Mouse (Mus musculus): Measurements from ENCODE around the gene Clcnkb.

Gene Clcnkb

GRCm38 (mm10) chr4:141433191-141433590 lies 17.4 kb upstream of the Clcnkb start:
- DNase-seq (ENCODE audit: low spot score): no peak

DNA sequence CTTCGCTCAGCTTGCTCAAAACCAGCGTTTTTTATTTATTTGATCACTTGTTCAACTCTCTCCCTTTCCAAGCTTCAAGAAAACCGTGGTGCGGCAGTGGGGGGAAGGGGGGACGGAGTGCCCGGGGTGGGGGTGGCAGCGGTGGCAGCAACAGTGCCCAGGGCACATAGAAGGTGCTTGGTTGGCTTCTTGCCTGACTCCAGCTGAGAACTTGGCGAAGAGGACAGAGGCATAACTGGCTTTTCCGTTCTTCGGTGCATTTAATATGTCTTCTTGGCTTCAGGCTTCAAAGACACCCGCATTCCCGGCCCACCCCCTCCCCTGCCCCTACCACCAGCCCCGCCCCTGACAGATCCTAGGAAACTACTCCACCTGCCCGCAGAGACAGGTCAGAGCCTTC lies 16.9 kb upstream of the Clcnkb start:
- no peak for DNase-seq (ENCODE audit: low spot score)

DNA sequence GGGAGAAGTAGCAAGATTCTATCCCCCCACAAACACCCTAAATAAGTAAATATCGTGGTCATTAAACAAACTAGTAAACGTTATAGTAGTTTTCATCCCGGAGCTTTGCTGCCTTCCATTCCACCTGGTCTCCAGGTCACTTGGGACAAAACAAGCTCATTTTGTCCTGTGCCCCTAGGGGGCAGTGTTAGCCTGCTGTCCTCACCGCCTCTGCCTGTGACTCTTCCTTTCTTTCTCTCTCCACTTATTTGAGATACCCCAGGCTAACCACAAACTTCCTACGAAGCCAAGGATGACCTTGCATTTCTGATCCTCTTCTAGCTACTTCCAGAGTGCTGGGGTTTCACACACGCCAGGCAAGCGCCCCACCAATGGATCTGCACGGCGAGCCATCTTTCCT lies 15.2 kb upstream of the Clcnkb start:
- peak; percentile 74 for DNase-seq (ENCODE audit: low spot score)

DNA sequence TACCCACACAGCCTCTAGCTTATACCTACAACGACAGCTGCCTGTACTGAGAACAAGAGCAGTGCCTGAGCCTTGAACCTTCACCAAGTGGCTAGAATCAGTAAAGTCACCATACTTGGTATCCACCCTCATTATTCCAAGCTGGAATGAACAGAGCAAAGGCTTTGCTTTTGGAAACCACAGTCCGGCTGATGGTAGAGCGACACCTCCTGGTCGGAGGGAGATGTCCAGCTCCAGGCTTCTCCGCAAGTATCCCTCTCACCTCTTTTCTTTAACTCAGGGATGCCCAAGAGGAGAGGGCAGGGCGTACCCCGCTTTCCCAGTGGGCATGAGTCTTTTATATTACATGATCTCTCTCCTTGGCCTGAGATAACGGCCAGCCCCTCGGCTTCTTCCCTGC lies 14.0 kb upstream of the Clcnkb start:
- DNase-seq (ENCODE audit: low spot score): peak; percentile 44

- DNase-seq (ENCODE audit: low spot score): no peak
Observed at GRCm38 (mm10) chr4:141429381-141429780, 13.6 kb upstream of the Clcnkb start.

DNA sequence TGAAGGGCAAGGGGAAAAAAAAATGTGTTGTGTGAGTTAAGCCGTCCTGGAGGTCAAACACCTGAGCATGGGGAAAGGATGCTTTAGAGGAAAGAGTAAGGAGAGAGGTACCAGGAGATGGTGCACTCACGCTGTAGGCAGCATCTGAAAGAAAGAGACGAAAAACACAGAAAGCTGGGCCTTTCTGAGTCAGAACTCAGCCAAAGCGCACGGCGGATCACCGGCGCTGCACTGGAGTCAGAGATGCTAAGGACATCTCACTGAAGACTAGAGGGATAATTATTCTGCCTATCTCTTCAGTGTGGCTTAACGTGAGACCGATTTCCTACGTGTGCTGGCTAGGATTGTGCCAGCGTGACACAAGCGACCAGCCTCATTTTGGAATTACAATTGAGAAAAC lies 12.1 kb upstream of the Clcnkb start:
- no peak for DNase-seq (ENCODE audit: low spot score)

- no peak for DNase-seq (ENCODE audit: low spot score)
Observed at GRCm38 (mm10) chr4:141426796-141427745, 11.3 kb upstream of the Clcnkb start.

- no peak for DNase-seq (ENCODE audit: low spot score)
Observed at GRCm38 (mm10) chr4:141425484-141426479, 10.0 kb upstream of the Clcnkb start.

DNA sequence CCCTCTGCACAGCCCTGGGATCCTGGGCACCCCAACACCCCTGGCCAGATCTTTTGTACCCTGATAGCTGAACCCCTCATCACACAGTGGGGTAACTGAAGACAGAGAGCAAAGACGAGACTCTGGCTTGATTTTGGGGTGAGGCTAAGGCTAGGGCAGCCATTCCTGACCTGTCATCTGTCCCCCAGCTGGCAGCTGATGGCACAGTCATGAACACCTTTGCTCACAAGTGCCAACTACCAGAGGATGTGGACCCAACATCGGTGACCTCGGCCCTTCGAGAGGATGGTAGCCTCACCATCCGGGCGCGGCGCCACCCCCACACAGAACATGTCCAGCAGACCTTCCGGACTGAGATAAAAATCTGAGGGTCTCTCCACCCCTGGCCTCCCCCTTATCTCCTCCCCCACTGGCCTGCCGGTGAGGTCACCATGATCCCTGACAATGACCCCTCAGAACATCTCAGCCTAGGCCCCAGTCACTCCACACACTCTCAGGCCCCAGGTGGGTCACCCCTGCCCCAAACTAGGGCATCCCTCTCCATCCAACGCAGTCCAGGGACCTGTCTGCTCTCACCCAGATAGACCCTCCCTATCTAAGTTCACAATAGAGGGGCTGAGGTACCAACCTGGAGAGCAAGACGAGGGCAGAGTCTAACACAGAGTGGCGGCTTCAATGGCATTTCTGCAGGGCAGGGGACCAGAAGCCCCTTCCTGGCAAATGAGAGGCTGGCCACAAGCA lies 8.0 kb upstream of the Clcnkb start:
- DNase-seq (ENCODE audit: low spot score): no peak

- DNase-seq (ENCODE audit: low spot score): no peak
Observed at GRCm38 (mm10) chr4:141423288-141423687, 7.5 kb upstream of the Clcnkb start.

DNA sequence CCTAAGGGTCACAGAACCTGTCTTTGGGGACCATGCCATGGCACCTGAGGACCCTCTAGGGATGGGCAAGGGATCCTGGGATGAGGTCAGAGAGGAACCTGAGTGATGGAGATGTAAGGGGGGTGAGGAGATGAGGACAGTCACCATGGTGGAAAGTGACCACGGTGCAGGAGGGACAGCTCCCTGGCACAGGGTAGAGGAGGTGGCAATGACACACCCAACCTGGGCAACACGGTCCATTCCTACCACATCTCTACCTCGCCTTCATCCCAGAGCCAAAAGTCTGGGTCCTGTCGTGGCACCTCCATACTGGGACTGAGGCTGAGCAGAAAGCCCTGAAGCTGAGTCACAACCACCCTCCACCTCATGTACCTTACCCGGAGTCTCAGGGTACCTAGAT lies 7.0 kb upstream of the Clcnkb start:
- no peak for DNase-seq (ENCODE audit: low spot score)

- DNase-seq (ENCODE audit: low spot score): peak; percentile 87
Observed at GRCm38 (mm10) chr4:141421423-141421822, 5.6 kb upstream of the Clcnkb start.

- DNase-seq (ENCODE audit: low spot score): no peak
Observed at GRCm38 (mm10) chr4:141420886-141421285, 5.1 kb upstream of the Clcnkb start.

GRCm38 (mm10) chr4:141420192-141420829 lies 4.5 kb upstream of the Clcnkb start, which contains the start of gene Hspb7:
Gene Hspb7, plus strand, starts transcription at chr4:141420779.
- DNase-seq (ENCODE audit: low spot score): no peak

DNA sequence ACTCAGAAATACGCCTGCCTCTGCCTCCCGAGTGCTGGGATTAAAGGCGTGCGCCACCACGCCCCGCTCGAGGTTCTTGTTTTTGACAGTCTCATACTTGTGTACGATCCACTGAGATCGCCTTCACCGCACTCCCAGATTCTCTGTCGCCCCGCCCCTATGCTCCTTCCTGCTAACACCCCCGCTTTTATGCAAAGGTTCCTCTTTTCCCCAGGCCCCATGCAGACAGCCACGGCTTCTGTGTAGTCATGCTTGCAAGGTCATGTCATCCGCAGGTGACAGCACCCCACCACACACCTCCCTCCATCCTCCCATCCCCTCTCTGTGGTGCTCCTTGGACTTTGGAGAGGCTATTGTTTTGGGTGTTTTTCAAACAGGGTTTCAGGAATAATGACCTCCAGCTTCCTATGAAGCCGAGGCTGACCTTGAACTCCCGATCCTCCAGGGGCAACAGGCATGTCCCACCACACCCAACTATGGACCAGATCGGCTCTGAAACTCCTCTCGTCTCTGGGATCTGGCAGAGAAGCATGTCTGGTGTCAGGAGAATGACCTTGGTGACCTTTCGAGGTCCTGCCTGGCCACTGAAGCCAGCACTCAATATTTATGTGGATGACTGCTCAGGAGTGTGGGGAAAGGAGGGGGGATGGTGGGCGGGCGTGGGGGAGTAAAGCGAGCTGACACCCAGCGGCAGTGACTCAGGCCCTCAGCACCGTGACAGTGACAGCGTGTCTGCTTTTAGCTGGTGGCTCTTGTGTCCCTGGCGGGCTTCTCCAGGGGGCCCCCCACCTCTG lies 3.8 kb upstream of the Clcnkb start:
- no peak for DNase-seq (ENCODE audit: low spot score)

GRCm38 (mm10) chr4:141411430-141411992 lies 4.3 kb downstream of the Clcnkb start:
- DNase-seq (ENCODE audit: low spot score): no peak

GRCm38 (mm10) chr4:141408577-141408976 lies 7.2 kb downstream of the Clcnkb start:
- no peak for DNase-seq (ENCODE audit: low spot score)

GRCm38 (mm10) chr4:141406516-141407299 lies 9.1 kb downstream of the Clcnkb start:
- DNase-seq (ENCODE audit: low spot score): peak; percentile 78

DNA sequence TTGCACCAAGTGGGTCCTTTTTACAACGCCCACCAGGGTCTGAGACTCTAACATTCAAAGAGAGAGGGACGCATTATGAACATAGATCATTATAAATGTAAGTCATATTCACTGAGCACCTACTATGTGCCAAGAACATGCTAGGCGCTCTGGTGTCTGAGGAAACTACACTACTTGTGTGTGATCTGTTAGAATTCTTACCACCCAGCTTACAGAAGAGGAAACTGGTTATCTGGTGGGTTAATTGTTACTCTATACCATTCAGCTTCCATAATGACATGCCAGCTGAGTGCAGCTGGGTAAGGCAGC lies 10.5 kb downstream of the Clcnkb start:
- DNase-seq (ENCODE audit: low spot score): no peak

Measured in MN1 (cell line).